Mouse (Mus musculus): ENCODE data around the gene Eefsec. TPM values are rescaled to one million over a fixed set of nuclear protein-coding genes. Genes with fewer than 3 reads are reported as not detected.

Gene Eefsec
- polyA plus RNA-seq (2015; fragmentation: Nextera tagmentation; extraction: Ambion mirVana), result 32.8 and 35.9 TPM in 2 replicates

- under 1% methylated on average over 71 of the region's 72 CpGs for WGBS
- Histone ChIP-seq H3K4me3 (ENCODE audit: low read depth, low read length) (peak within 1 kb of the TSS; percentile 74), H3K4me2 (replicated peaks; ENCODE audit: low read depth) (peak within 1 kb of the TSS; percentile 83), H3K4me1 (replicated peaks; ENCODE audit: control insufficient read depth, insufficient read depth, low read length) (no peaks in the 10 kb centered on the region), H3K27ac (ENCODE audit: low read depth, low read length) (peak within 1 kb of the TSS; percentile 84; the same call in 1 of the 2 replicates), H3K27me3 (replicated peaks; ENCODE audit: control insufficient read depth, insufficient read depth, low read length) (no peaks in the 10 kb centered on the region), H3K36me3 (ENCODE audit: control insufficient read depth, insufficient read depth) (no peaks in the 10 kb centered on the region), H3K9me3 (ENCODE audit: control insufficient read depth) (no peaks in the 10 kb centered on the region), H3K9ac (ENCODE audit: low read depth, low read length) (peak within 1 kb of the TSS; percentile 76)
- 0 out of 2 replicates have a peak, but pooled peaks have one; percentile 5 for TF ChIP-seq CTCF (IDR thresholded peaks at IDR 0.05; ENCODE audit: low read depth)
- ATAC-seq, result peak; percentile 77
Measured at GRCm38 (mm10) chr6:88446063-88447002, at the start of gene Eefsec. Eefsec (minus strand) TSS chr6:88446539.

DNA sequence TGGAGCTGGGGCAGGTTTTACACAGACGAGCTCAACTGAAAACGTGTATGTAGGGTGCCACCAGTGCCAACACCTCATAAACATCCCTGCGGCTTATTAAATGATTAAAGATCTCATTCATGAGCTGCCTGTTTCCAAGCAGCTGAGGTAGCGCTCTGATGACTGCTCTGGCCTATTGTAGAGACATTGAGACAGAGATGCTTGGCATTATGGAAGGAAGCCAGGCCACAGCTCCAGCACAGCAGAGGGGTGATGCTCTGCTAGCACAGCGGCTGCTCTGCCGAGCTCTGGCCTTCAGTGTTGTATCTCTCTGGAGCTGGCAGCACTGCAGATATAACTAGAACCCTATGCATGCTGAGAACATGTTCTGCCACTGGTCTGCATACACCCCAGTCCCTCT lies 47.4 kb upstream of the Eefsec start:
- no peak for ATAC-seq
- WGBS, result 84% methylated on average over 6 of the region's 6 CpGs
- Histone ChIP-seq H3K4me3 (ENCODE audit: low read depth, low read length) (no peak overlapping the region), H3K4me1 (replicated peaks; ENCODE audit: control insufficient read depth, insufficient read depth, low read length) (no peaks in the 10 kb centered on the region), H3K9ac (ENCODE audit: low read depth, low read length) (no peak overlapping the region), H3K27ac (ENCODE audit: low read depth, low read length) (no peak overlapping the region), H3K4me2 (replicated peaks; ENCODE audit: low read depth) (no peak overlapping the region), H3K27me3 (replicated peaks; ENCODE audit: control insufficient read depth, insufficient read depth, low read length) (no peaks in the 10 kb centered on the region), H3K36me3 (ENCODE audit: control insufficient read depth, insufficient read depth) (peaks cover 34% of the 10 kb centered on the region), H3K9me3 (ENCODE audit: control insufficient read depth) (no peaks in the 10 kb centered on the region)
- TF ChIP-seq CTCF (IDR thresholded peaks at IDR 0.05; ENCODE audit: low read depth), result no peak

- H3K9me3 ChIP-seq (ENCODE audit: control insufficient read depth), result no peaks in the 10 kb centered on the region
- H3K4me3 ChIP-seq (ENCODE audit: low read depth, low read length), result no peak overlapping the region
- no peak for ATAC-seq
- no peak overlapping the region for H3K27ac ChIP-seq (ENCODE audit: low read depth, low read length)
- no peaks in the 10 kb centered on the region for H3K4me1 ChIP-seq (replicated peaks; ENCODE audit: control insufficient read depth, insufficient read depth, low read length)
- 92% methylated on average over 12 of the region's 12 CpGs for WGBS
- H3K36me3 ChIP-seq (ENCODE audit: control insufficient read depth, insufficient read depth), result peaks cover 34% of the 10 kb centered on the region
- no peaks in the 10 kb centered on the region for H3K27me3 ChIP-seq (replicated peaks; ENCODE audit: control insufficient read depth, insufficient read depth, low read length)
- no peak overlapping the region for H3K9ac ChIP-seq (ENCODE audit: low read depth, low read length)
- no peak for TF ChIP-seq CTCF (IDR thresholded peaks at IDR 0.05; ENCODE audit: low read depth)
- no peak overlapping the region for H3K4me2 ChIP-seq (replicated peaks; ENCODE audit: low read depth)
Measured at GRCm38 (mm10) chr6:88490629-88491354, 44.5 kb upstream of the Eefsec start.

DNA sequence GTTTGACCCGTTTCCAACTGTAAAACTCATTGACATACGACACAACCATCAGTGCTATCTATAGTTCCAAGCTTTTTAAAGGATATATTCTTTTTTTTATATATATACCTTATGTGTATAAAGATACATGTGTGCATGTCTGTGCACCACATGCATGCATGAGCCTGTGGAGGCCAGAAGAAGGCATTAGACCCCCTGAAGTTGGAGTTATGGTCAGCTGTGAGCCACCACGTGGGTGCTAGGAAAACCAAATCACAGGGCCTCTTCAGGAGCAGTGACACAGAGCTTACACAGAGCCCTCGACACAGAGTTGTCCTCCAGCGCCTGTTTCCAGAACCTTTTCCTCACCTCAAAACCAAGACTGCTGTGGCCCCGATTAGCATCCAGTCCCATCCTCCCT lies 43.5 kb upstream of the Eefsec start:
- Histone ChIP-seq H3K4me1 (replicated peaks; ENCODE audit: control insufficient read depth, insufficient read depth, low read length) (no peaks in the 10 kb centered on the region), H3K9ac (ENCODE audit: low read depth, low read length) (no peak overlapping the region), H3K27me3 (replicated peaks; ENCODE audit: control insufficient read depth, insufficient read depth, low read length) (no peaks in the 10 kb centered on the region), H3K36me3 (ENCODE audit: control insufficient read depth, insufficient read depth) (peaks cover 42% of the 10 kb centered on the region), H3K27ac (ENCODE audit: low read depth, low read length) (no peak overlapping the region), H3K9me3 (ENCODE audit: control insufficient read depth) (no peaks in the 10 kb centered on the region), H3K4me3 (ENCODE audit: low read depth, low read length) (no peak overlapping the region), H3K4me2 (replicated peaks; ENCODE audit: low read depth) (no peak overlapping the region)
- ATAC-seq, result no peak
- TF ChIP-seq CTCF (IDR thresholded peaks at IDR 0.05; ENCODE audit: low read depth), result no peak
- 84% methylated on average over 6 of the region's 6 CpGs for WGBS

GRCm38 (mm10) chr6:88489026-88489425 lies 42.7 kb upstream of the Eefsec start:
- no peaks in the 10 kb centered on the region for H3K4me1 ChIP-seq (replicated peaks; ENCODE audit: control insufficient read depth, insufficient read depth, low read length)
- H3K9me3 ChIP-seq (ENCODE audit: control insufficient read depth), result no peaks in the 10 kb centered on the region
- peaks cover 49% of the 10 kb centered on the region for H3K36me3 ChIP-seq (ENCODE audit: control insufficient read depth, insufficient read depth)
- no peak overlapping the region for H3K9ac ChIP-seq (ENCODE audit: low read depth, low read length)
- no peak overlapping the region for H3K4me2 ChIP-seq (replicated peaks; ENCODE audit: low read depth)
- H3K27ac ChIP-seq (ENCODE audit: low read depth, low read length), result no peak overlapping the region
- ATAC-seq, result no peak
- TF ChIP-seq CTCF (IDR thresholded peaks at IDR 0.05; ENCODE audit: low read depth), result no peak
- H3K27me3 ChIP-seq (replicated peaks; ENCODE audit: control insufficient read depth, insufficient read depth, low read length), result no peaks in the 10 kb centered on the region
- H3K4me3 ChIP-seq (ENCODE audit: low read depth, low read length), result no peak overlapping the region
- 85% methylated on average over 7 of the region's 7 CpGs for WGBS

DNA sequence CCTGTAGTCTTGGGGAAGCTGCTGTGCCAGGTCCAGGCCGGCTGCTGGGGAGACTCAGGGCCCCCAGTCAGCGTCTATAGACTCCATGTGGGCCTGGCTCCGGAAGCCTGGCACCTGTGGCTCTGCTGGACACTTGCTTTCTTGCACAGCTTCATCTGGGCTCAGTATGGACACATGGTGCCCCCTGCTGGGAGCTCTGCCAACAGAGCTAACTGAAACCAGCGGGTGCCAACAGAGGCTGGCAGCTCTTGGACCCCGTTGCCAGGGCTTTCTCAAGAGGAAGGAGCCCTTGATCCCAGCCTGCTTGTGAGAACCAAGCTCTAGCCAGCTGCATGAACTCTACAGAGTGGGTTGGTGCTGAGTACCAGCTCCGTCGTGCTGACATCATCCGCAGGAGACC lies 40.6 kb upstream of the Eefsec start:
- Histone ChIP-seq H3K9me3 (ENCODE audit: control insufficient read depth) (no peaks in the 10 kb centered on the region), H3K27ac (ENCODE audit: low read depth, low read length) (0 out of 2 replicates have a peak overlapping the region, but pooled peaks have one; percentile 7), H3K4me3 (ENCODE audit: low read depth, low read length) (no peak overlapping the region), H3K27me3 (replicated peaks; ENCODE audit: control insufficient read depth, insufficient read depth, low read length) (no peaks in the 10 kb centered on the region), H3K9ac (ENCODE audit: low read depth, low read length) (no peak overlapping the region), H3K36me3 (ENCODE audit: control insufficient read depth, insufficient read depth) (peaks cover 63% of the 10 kb centered on the region), H3K4me2 (replicated peaks; ENCODE audit: low read depth) (no peak overlapping the region), H3K4me1 (replicated peaks; ENCODE audit: control insufficient read depth, insufficient read depth, low read length) (no peaks in the 10 kb centered on the region)
- ATAC-seq, result no peak
- peak; percentile 69 for TF ChIP-seq CTCF (IDR thresholded peaks at IDR 0.05; ENCODE audit: low read depth)
- WGBS, result 85% methylated on average over 8 of the region's 8 CpGs
